Mouse (Mus musculus): Measurements from ENCODE around the gene Mindy1.

The Mindy1 gene

DNA sequence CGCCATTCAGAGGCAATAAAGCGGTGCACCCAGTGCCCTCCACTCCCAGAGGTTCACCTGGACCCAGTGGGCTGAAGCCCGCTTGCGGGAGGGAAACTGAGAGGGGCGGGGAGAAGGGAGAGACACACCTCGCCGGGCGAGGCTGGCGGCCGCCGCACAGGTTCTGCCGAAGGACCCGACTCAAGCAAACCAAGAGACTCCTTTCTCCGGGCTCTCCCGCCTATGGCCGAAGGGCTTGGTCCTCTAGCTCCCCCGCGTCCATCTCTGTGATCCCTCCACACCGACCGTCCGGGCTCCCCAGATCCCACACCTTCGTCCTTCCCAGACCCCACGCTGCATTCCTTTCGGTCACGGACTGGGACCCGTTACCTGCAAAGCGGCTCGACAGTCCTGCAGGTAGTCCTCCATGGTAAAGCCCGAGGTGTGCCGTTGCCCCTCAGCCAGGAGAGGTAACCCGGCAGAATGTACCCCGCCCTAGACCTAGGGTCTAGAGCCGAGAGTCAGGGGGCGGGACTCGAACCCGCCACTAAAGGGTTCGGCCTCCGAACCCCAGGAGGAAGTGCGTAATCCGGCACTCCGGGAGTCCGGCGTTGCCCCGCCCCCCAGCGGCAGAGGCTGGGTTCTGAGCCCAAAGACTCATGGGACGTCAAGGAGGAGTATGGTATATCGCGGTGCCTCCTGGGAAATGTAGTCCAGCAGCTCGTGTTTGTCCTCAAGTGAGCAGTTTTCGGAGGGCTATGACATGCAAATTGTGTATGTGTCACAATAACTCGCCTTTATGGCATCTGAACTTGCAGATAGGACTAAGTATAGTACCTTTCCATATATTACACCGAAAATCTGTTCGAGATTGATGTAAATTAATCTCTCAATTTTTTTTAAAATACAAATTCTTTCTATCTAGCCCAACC lies at the start of gene Mindy1, which contains the start of gene Prune1:
TSS of gene Mindy1 (plus strand) at position 130 of the 911 bp plus-strand sequence.
TSS of gene Prune1 (minus strand) at position 861 of the 911 bp plus-strand sequence.
- peak; percentile 98 for DNase-seq

DNA sequence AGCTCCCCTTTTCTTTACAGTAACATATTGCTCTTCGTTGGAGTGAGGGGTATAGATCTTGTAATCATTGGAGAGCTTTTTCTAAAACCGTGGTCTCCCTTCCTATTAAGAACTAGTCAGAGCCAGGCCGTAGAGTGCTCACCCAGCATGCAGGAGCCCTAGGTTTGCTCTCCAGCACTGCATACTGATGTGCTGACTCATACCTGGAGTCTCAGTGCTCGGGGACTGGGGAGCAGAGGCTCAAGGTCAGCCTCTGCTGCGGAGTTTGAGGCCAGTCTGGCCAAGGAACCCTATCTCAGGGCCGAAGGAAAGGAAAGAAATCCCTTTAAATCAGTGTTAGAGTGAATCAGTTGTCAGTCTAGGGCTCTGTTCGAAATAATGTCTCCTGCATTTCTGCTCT lies 48.4 kb upstream of the Mindy1 start:
- no peak for DNase-seq

DNA sequence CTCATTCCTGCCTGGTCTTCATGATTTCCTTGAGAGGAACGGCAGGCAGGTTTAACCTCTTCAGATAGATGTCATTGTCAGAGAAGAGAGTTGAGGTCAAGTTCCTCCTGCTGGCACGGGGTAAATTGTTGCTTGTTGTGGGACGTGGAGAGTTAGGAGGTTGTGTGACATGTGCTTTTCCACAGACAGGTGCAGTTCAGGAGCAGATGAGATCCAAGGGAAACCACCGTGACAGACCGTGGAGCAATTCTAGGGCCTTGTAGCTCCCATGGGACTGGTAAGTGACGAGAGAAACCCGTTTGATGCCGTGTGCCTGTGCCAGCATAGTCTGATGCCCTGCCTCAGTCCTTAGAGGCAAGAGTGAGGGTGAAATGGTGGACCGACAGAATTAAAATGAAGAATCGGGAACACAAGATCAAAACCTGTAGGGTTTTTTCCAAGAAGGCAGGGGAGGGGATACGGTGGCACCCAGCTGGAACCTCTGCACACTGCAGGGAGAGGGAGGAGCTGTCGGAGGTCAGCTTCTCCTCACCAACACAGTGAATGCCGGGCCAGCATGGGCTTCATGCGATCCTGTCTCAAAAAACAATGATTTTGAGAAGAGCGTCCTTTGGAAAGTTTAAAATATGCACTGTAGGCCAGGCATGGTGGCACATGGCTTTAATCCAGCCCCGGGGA lies 47.7 kb upstream of the Mindy1 start:
- no peak for DNase-seq

DNA sequence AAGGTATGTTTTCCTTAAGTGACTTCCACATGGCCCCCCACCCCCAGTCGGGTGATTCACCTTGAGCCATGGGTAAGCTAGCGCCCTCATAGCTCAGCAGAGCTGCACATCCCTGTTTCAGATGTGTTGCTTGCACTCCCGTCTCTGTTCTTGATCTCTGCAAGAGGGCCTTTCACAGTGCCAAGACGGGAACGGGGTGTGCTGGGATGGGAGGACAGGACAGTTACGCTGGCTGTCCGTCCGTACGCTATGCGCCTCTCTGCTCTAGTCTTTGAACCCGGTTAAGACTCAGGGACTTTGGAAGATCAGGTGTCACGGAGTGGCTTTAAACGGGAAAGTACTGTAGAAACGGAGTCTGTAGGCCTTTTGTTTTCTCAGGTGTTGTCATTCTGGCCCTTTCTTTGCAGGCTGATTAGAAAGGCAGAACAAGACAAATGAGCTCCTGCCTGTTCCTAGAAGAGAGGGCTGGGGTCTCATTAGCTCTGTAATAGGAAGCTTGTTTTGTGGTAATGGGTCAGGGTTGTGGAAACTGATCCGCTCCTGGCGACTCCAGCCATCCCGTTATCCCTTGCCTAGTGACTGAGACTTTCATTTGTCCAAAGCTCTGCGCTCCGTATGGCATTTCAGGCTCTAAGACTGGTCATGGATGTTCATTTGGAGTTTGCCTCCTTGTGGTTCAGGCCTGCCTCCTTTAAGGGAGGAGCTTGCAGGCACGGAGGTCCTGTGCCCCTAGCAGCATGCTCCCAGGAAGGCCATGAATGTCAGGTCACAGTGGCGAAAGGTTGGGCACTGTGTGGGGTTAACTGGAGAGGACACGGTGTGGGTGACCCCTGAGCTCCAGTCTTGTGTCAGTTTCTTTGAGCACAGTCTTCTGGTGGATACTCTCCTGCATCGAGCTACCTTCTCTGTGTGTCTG lies 45.5 kb upstream of the Mindy1 start:
- no peak for DNase-seq

DNA sequence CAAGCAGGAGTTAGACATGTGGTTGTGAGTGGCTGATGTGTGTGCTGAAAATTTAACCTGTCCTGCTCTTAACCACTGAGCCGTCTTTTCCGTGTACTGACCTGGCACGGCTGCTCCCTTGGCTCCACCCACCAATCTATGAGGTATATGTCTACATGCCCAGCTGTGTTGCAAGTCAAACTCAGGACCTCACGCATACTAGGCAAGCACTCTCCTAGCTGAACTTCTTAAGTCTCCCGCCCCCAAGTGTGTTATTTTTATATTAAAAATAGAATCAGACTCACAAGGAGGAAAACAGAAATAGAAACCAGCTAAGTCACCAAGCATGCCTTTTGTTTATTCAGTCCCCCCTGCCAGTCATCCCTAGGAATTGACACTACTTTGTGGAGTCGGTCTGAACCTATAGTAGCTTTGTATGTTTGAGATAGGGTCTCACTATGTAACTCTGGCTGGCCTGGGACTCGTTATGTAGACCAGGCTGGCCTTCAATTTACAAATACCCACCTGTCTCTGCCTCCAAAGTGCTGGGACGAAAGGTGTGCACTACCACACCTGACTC lies 43.5 kb upstream of the Mindy1 start:
- no peak for DNase-seq

DNA sequence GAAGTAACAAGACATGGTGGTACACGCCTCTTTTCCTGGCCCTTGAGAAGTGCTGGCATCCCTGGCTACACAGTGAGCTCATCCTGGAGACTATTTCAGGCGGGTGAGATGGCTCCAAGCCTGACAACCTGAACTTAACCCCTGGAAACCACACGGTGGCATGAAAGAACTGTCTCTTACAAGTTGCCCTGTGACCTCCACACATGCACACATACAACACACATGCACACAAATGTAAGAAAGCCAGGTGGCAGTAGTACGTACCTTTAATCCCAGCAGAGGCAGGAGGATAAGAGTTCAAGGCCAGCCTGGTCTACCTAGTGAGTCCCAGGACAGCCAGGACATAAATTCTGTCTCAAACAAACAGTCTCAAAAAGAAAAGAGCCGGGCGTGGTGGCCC lies 42.1 kb upstream of the Mindy1 start:
- DNase-seq, result no peak

DNA sequence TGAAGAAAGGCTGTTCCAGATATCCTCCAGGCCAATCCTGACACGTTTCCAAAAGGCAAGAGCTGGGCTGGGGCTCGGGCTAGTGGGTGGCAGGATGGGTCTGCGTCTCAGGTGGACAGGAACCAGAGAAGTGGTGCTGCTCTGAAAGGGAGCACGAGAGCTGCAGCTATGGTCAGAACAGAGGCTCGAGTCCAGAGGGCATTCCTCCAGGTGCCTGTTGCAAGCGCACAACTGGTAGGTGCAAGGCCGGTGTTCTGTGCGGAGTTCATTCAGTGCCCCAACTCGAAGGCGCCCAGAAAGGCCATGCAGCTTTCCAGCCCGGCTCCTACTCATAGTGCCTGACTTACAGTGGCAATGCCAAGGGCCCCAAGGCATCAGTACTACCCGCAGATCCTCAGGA lies 41.2 kb upstream of the Mindy1 start:
- no peak for DNase-seq

DNA sequence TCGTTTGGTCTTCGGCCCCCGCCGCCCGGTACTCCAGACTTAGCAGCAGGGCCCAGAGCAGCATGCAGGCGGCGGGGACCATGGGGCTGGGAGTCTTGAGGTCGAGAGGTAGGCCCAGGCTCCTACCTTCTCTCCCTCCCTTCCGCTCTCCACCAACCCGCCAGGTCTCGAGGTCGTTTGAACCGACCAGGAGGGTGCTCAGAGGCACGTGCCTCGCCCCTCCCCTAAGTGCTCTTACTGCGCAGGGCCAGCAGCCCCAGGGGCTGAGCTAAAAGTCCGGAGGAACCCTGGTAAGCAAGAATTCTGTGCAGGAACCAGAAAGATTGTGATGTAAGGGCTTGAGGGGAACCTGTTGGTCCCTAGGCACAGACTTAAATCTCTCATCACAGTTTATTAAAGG lies 40.2 kb upstream of the Mindy1 start:
- DNase-seq, result no peak

DNA sequence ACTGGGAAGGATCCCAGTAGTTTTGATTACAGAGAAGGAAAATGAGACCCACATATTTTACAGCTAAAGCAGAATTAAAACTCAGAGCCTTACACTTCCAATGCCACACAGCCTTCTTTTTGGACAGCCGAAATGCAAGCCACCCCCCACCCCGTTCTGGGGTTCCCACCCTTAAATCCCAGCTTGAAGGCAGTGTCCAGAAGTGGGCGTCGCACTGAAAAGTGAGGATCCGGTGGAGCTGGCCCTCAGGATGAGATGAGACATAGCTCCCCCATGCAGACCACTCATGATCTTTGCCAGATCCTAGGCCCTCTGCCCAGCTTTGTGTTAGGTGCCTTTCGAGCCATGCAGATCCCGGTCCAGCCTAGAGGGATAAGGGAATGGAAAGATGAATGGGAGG lies 39.6 kb upstream of the Mindy1 start, which contains the start of gene Gm128:
TSS of gene Gm128 (minus strand) at position 101 of the 400 bp plus-strand sequence.
- DNase-seq, result no peak

DNA sequence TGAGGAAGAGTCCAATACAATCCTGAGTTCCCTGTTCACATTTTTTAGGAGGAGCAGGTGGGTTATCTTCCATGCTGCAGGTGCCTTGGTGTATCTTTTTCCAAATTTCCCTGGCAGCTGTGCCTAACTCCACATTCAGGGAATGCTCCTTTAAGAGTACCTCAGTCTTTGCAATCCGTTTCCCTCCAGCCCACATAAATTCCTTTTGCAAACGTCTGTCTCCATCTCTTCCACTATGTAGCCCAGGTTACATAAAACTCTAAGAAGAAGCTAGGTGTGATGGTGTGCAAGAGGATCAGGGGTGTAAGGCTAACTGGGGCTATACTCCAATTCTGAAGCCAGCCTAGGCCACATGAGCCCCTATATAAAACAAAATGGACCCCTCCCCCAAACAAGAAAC lies 38.1 kb upstream of the Mindy1 start:
- DNase-seq, result no peak

DNA sequence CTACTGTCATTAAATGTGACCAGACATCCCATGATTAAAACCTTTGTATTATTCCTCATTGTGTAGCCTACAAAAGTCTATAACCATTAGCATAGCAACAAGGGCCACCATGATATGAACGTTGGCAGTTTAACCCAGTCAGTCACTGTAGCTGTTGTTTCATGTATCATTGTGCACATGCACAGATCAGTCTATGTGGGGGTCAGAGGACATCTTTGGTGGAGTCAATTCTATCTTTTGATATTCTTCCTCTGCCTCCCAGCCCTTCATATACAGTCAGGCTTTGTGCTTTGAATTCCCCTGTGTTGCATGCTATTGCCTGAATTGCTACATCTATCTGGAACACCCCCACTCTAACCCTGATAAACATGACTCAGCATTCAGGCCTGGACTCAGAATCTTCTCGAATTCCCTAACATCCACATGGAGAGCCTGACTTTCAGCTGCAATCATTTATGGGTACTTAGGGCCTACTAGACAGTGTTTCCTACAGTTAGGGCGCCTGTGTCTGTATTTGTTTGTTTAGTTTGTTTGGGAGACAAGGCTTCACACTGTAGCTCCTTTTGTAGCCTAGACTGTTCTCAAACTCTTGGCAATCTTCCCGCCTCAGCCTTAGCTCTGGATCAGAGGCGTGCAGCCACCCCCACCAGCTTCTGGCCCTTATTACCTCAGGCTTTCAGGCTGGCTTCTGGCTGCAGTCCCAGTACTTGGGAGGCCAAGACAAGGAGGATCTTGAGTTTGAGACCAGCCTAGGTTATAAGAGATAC lies 34.5 kb upstream of the Mindy1 start:
- peak; percentile 41 for DNase-seq

DNA sequence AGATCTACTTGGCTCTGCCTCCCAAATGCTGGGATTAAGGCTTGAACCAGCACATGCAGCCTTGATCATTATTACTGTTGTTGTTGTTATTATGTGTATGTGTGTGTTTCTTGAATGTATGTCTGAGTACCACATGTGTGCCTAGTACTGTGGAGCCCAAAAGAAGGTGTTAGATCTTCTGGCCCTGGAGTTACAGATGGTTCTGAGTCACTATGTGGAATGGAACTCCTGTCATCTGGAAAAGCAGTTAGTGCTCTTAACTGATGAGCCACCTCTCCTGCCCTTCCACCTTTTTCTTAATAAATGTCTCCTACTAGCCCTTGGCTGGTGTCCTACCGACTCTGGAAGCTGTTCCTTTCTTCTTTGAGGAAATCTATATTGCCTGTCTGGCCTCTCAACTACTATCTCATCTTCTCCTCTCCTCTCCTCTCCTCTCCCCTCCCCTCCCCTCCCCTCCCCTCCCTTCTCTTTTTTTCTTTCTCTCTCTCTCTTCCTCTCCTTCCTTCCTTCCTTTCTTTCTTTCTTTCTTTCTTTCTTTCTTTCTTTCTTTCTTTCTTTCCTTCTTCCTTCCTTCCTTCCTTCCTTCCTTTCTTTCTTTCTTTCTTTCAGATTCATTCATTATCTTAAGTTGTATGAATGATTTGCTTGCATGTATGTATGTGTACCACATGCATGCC lies 33.3 kb upstream of the Mindy1 start:
- DNase-seq, result no peak

DNA sequence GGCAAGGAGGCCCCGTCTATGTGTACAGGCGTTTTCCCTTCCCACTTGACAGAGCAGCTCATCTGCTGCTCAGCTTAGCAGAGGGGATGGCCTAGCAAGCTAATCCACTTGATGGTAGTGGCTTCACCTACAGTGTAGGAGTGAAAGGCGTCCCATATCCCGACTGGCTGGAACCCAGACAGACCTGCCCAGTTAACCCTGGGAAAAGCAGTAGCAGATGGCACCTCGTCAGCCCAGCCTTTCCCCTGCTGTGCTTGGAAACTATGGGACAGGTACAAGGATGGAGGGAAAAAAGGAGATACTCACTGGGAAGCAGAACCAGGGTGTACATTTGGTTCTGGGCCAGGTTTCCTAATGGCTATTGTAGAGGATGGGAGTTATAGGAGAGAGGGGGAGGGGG lies 30.8 kb upstream of the Mindy1 start:
- DNase-seq, result peak; percentile 84

DNA sequence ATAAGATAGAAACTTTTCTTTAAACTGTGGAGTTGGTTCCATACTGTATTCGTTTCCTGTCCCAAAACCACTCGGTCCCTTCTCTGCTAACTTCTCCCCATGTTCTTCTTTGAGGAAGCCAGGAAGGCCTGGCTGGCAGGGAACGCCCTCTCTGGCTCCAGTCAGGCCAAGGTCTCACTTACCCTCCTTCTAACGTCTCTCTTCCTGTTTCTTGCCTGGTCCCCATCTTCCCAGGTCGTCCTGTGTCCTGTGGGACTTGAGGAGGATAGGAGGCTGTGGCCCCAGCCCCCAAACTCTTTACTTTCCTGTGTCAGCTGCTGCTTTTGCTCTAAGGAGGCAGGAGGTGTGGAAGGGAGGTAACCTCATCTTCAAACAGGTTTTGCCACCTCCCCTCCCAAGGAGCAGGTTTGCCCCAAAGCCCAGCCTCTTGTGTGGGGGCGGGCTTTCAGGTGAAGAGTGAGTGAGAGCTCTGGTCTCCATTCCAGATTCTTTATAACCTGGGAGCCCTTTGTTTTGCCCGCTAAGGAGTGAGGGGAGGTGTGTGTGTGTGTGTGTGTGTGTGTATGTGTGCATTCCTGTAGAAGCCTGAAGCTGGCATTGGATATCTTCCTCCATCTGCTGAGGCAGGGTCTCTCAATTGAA lies 30.2 kb upstream of the Mindy1 start, which contains the start of gene Bnipl:
TSS of gene Bnipl (minus strand) at position 411 of the 642 bp plus-strand sequence.
- no peak for DNase-seq

DNA sequence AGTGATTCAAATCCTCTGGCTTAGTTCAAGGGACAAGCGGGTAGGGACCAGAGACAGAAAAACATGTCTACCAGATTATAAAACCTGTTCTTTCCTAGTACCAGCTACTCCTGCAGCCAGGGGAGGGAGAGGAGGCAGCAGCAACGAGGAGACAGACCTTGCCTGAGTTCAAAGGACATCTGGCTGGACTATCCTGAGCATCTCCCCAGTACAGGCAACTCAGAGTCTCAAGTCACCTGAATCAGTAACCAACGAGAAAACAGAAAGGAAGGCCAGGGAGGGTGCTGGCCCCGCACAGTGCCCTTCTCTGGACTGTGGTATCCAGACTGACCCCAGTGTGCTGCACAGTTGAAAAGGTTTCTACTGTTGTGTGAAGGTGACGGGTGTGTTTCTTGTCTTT lies 24.2 kb upstream of the Mindy1 start:
- DNase-seq, result no peak

DNA sequence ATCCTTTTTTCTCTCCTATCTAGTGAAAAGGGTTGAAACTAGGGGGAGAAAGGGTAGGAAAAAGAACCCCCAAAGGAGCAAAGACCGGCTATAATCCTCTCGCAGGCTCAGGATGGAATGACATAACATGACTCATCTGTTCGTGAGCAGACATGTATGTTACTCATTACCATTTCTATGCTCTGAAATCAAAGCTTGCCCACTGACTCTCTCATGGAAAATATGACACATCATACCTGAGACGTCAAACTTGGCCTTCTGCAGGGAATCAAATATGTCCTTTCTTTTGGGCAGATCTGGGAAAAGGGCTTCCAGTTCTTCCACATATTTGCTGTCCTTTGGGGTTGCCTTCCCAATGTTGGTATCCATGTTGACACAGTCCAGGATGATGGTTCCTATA lies 19.2 kb upstream of the Mindy1 start:
- no peak for DNase-seq

DNA sequence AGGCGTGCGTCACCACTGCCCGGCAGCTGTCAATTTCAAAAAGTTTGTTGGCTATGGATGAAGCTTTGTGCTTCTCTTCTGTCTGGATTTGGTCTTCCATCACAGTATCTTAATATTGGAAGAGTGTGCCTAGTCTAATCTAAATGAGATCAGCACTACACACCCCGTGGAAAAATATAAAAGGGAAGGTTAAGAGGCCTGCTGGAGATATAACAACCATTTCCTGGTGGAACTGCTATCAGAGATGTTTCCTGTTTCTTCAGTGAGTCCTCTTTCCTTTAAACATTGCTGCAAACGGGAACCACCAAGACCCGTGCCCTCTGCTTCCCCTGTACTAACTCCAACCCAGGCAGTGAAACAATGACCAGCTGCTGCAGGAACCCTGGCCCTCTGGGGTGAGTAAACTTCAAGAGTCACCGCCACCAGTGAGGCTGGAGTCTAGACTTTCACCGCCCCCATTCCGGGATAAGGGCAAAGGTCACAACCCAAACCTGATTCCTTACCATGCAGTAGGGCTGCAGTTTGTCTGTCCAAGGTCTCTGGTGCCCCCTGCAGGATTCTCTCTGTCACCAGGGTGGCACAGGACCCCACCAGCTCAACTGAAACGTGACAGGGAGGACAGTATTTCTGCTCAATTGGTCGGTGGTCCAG lies 17.9 kb upstream of the Mindy1 start:
- DNase-seq, result no peak

DNA sequence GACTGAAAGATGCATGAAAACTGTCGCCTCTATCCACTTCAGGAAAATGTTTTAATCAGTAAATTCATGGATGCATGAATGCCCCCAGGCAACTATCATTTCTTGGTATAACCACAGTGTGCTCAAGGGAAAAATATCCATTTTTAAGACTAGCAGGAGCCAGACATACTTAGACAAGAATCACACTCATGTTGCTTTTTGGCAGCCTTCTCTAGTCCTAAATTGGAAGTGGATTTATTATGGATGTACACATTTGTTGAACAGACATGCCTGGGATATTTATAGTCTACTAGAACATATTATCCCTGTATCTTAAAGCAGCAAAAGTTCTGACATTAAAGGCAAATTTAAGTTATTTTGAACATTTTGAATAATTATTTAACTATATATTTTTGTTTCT lies 16.4 kb upstream of the Mindy1 start:
- no peak for DNase-seq

DNA sequence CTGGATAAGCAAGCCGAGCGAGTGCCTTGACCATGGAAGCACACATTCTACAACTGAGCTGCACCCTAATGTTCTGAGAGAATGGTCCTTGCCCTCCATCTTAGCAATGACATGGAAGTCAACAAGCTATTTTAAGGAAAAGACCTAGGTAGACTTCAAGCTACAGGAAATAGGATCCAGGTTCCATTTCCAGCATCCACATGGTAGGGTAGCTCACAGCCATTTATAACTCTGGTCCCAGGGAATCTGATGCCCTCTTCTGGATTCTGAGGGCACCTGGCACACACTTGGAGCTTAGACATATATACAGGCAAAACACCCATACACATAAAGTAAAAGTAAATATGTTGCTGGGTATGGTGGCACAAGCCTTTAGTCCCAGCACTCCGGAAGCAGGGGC lies 15.1 kb upstream of the Mindy1 start:
- DNase-seq, result no peak

DNA sequence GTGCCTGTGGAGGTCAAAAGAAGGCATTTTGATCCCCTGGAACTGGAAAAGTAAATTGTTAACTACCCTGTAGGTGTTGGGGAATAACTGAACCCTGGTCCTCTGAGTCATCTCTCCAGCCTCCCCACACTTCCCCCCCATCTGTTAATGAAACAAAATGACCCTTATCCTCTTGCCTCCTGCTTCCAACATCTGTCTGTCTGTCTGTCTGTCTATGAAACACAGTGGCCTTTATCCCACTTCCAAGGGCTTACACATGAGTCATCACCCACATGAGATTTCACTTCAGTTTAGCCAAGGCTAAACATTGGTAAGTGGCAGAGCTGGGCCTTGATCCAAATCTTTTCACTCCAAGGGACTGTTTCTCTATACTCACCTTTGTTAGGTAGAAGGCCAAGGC lies 13.3 kb upstream of the Mindy1 start:
- DNase-seq, result no peak

Measured in cerebellum, adult 11 months (tissue).